Mouse (Mus musculus) erythroblast, embryonic 14.5 days (primary cell): ENCODE measurements at regions not wholly inside any gene's neighbourhood (a gene's known extent, or its start where the extent isn't known, plus 50 kb on each side); places are given as distances from the start of the nearest gene placed in this dataset.

ENCODE experiments used
- H3K27me3 ChIP-seq: 2 replicates; pipeline ENCODE4 v1.6.1; 2012; ENCODE audit warnings: inconsistent platforms; ENCODE audit not compliant: control insufficient read depth
- H3K36me3 ChIP-seq: 2 replicates; pipeline ENCODE4 v1.6.1; 2012; ENCODE audit warnings: mild to moderate bottlenecking, inconsistent platforms; ENCODE audit not compliant: control insufficient read depth
- H3K4me1 ChIP-seq: 2 replicates; pipeline ENCODE4 v1.6.1; 2012; ENCODE audit warnings: inconsistent platforms; ENCODE audit not compliant: control insufficient read depth
- H3K4me3 ChIP-seq: replicated peaks from 2 replicates; pipeline ENCODE3; 2012; ENCODE audit warnings: moderate library complexity, mild to moderate bottlenecking, inconsistent platforms
- H3K9me3 ChIP-seq: 2 replicates; pipeline ENCODE4 v1.6.1; 2012; ENCODE audit warnings: low read length, inconsistent platforms, mixed read lengths; ENCODE audit not compliant: control insufficient read depth
- GATA1 ChIP-seq: IDR thresholded peaks from 2 replicates; pipeline ENCODE4 v1.6.1; 2012; ENCODE audit warnings: low read length, inconsistent platforms, mixed read lengths
- TAL1 ChIP-seq: IDR thresholded peaks from 3 replicates; pipeline ENCODE4 v1.6.1; 2012; ENCODE audit warnings: low read length, inconsistent platforms, mixed read lengths

DNA sequence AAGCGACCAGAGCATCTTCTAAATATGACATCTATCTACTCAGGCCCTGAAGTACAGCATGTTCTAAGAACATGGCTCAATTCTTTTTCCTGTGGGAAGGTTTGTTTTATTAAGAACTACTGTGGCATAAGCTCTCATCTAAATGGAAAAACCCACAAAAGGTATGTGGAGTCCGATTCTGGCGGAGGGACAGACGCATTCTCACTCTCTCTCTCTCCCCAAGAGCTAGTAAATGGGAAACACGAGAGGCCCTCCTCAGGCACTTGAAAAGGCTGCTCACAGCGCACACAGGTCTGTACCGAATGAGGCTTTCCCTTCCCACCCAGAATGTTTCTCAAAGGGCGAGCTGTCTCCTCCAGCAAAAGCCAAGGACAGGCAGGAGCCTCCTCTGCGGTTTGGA lies 112.1 kb upstream of the Klf14 start:
- TF ChIP-seq TAL1, result no peak
- TF ChIP-seq GATA1, result no peak
- Histone ChIP-seq H3K9me3 (no peaks in the 10 kb centered on the region), H3K36me3 (peaks cover 8% of the 10 kb centered on the region), H3K4me3 (no peak overlapping the region), H3K4me1 (no peaks in the 10 kb centered on the region; the same call in 1 of the 2 replicates), H3K27me3 (no peaks in the 10 kb centered on the region)

DNA sequence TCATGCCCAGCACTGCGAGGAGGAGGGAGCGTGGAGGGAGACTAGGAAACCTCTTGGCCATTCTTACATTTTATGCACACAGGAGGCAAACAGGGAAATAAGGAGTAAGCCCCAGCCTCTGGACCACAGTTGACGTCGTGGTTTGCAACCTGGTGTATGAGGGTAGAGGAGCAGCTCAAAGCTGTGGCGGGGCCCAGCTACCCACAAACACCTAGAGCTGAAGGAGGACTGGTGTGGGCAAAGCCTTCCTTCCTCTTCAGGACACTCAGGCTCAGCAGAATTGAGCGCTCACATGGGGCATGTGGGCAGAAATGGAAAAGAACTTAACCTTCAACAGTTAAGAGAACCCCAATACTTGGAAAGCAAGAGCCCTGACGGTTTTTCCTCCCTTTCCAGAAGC lies 113.2 kb upstream of the Klf14 start:
- Histone ChIP-seq H3K4me1 (no peaks in the 10 kb centered on the region; the same call in 1 of the 2 replicates), H3K36me3 (peaks cover 5% of the 10 kb centered on the region), H3K4me3 (no peak overlapping the region), H3K27me3 (no peaks in the 10 kb centered on the region), H3K9me3 (no peaks in the 10 kb centered on the region)
- TF ChIP-seq TAL1, result no peak
- no peak for TF ChIP-seq GATA1

DNA sequence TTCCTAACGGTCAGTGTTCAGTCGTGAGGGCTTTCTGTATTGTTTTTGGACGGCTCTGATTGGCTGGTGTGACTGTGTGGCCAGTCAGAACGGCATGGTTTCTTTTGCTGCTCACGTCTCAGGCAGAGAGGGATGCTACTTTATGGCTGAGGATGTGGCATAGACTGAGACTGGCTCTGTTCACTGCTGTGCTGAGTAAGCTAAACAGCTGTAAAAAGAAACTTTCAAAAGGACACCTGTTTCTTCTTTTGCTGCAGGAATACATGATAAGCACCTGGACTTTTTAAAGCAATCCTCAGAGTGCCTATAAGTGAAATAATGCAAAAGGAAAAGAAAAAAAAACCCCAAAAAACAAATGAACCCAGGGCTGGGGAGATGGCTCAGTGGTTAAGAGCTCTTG lies 113.7 kb upstream of the Klf14 start:
- no peak for TF ChIP-seq TAL1
- Histone ChIP-seq H3K4me1 (no peaks in the 10 kb centered on the region; the same call in 1 of the 2 replicates), H3K36me3 (peaks cover 5% of the 10 kb centered on the region), H3K4me3 (no peak overlapping the region), H3K27me3 (no peaks in the 10 kb centered on the region), H3K9me3 (no peaks in the 10 kb centered on the region)

DNA sequence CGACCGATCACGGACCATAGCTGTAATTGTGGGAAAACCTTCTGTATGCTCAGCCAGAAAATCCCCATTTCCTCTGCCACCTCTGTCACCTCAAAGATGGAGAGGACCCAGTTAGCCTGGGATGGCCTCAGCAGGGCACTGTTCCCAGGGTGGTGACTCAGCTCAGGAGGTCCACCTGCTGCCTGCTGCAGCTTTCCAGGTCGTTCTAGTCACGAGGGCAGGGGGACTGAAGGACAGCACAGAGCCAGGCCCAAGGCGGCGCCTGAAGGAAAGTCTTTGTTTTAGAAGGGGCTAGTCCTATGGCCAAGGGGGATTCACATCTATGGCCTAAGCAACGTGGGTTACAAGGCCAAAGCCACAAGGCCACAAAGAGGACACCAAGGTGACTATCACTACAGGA lies 114.5 kb upstream of the Klf14 start:
- Histone ChIP-seq H3K9me3 (no peaks in the 10 kb centered on the region), H3K4me1 (peaks cover 2% of the 10 kb centered on the region), H3K4me3 (no peak overlapping the region), H3K27me3 (no peaks in the 10 kb centered on the region), H3K36me3 (peaks cover 5% of the 10 kb centered on the region)
- TF ChIP-seq GATA1 (no peak), TAL1 (no peak)

DNA sequence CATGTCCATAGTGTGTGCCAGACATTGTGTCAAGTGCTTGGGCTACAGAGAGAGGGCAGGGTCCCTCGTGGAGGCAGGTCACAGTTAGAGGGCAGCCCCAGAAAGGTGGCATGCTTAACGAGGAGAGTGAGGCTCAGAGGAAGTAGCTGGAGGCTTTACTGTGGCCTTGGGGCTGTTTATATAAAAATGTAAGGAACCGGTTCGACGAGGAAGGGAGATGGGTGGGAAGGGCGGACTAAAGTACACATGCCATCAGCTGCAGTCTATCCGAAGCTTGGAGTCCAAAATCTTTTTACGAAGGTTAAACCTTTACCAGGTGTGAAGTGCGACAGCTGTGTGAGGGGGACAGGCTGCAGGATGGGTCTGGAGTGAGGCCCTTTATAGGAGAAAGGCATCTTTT lies 115.5 kb upstream of the Klf14 start:
- Histone ChIP-seq H3K4me3 (no peak overlapping the region), H3K36me3 (peaks cover 2% of the 10 kb centered on the region), H3K4me1 (peaks cover 2% of the 10 kb centered on the region), H3K9me3 (no peaks in the 10 kb centered on the region), H3K27me3 (no peaks in the 10 kb centered on the region)
- TF ChIP-seq GATA1, result no peak
- no peak for TF ChIP-seq TAL1

DNA sequence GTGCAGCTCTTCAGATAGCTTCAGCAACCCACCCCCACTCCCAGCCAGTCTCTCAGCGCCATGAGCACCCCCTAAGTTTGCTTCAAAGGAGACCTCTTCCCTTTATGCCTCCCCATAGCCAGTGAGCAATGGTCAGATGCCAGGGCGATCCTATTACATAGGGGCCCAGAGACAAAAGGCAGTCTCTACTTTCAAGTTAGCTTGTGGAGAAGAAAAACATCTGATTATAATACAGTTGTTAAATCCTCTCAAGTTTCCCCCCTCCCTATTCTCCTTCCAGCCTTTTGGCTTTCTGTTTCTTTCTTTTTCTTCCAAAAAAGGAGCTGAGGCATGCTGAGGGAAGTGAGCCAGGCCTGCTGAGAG lies 116.3 kb upstream of the Klf14 start:
- TF ChIP-seq TAL1 (no peak), GATA1 (no peak)
- Histone ChIP-seq H3K4me3 (no peak overlapping the region), H3K36me3 (peaks cover 3% of the 10 kb centered on the region), H3K4me1 (peaks cover 2% of the 10 kb centered on the region), H3K9me3 (no peaks in the 10 kb centered on the region), H3K27me3 (no peaks in the 10 kb centered on the region)

DNA sequence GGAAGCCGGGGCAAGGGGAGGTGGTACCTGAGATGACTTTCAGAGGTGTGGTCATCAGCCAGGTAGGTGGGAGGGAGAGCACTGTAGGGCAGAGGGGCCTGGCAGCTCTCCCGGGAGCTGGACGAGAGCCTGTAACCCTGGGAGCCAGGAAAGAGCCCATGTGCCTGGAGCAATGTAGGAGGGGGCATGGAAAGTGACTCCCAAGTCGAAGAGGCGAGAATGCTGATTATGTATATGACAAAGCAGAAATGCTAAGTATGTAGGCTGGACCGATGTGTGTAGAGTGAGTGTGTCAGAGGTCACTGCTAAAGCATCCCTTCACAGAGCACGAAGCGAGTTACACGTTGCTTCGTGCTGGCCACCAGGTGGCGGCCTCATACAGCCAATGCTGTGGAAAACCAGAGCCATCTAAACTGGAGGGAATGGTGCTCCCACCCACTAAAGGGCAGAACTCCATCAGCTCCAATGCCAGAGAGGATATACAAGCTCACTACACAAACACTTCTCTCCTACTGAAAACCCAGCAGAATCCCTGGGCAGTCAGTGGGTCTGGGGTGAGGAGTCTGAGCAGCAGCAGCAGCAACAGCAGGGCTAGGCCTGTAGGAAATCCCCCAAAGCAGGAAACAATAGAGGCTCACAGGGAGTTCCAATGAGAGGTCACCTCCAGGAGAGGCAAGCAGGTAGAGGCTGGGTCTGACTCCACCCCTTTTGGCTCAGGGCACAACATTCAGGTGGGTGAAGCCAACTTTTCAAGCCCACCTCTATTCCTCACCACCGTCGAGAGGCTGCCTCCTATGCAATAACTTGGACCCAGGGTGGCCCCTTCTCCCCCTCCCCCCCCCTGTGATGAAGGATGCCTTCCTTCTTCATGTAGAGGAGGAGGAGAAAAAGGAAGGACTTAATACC lies 116.9 kb upstream of the Klf14 start:
- Histone ChIP-seq H3K4me3 (no peak overlapping the region), H3K9me3 (no peaks in the 10 kb centered on the region), H3K36me3 (peaks cover 7% of the 10 kb centered on the region), H3K4me1 (peaks cover 2% of the 10 kb centered on the region), H3K27me3 (no peaks in the 10 kb centered on the region)
- TF ChIP-seq GATA1 (no peak), TAL1 (no peak)

DNA sequence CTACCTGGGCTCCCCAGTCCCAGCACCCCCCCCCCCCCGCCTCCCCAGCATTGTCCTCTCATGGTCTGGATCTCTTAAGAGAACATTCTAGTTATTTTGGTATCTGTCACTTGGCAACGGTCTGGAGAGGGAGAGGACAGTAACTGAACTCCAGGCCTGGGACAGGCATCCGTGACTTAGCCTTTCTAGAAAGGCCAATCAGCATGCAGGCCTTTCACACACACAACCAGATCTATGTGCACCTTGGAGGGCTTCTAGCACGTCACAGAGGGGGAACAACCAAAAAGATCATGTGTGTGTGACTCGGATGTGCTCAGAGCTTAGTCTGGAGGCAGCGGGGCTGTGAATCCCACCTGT lies 117.6 kb upstream of the Klf14 start:
- peaks cover 2% of the 10 kb centered on the region for H3K4me1 ChIP-seq

DNA sequence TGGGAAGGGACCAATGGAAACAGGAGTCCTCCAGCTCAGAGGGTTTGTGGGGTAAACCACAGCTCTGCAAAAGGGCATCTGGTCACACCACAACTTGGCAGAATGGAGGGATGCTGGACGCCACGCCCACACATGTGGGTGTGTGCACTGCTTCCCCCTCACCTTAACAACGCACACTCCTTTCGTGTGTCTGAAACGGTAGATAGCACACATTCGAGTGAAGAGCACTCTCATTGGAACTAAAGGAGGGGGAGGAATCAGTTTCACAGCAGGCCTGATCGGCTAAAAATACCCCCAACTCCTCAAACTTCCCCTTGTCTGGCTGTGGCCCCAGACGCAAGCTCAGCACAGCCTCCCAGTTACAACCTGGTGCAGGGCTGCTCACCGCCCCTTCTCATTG lies 118.3 kb upstream of the Klf14 start:
- Histone ChIP-seq H3K27me3 (no peaks in the 10 kb centered on the region), H3K4me3 (no peak overlapping the region), H3K36me3 (peaks cover 10% of the 10 kb centered on the region), H3K9me3 (no peaks in the 10 kb centered on the region), H3K4me1 (peaks cover 2% of the 10 kb centered on the region)
- no peak for TF ChIP-seq TAL1
- TF ChIP-seq GATA1, result no peak

More for the DNA sequence above, 117.6 kb upstream of the Klf14 start:
- Histone ChIP-seq H3K4me3 (no peak overlapping the region), H3K36me3 (peaks cover 10% of the 10 kb centered on the region), H3K27me3 (no peaks in the 10 kb centered on the region), H3K9me3 (no peaks in the 10 kb centered on the region)
- TF ChIP-seq GATA1 (no peak), TAL1 (no peak)
